Comparison of ENCODE assay signal across 8 mouse cellular contexts in the genomic region with DNA sequence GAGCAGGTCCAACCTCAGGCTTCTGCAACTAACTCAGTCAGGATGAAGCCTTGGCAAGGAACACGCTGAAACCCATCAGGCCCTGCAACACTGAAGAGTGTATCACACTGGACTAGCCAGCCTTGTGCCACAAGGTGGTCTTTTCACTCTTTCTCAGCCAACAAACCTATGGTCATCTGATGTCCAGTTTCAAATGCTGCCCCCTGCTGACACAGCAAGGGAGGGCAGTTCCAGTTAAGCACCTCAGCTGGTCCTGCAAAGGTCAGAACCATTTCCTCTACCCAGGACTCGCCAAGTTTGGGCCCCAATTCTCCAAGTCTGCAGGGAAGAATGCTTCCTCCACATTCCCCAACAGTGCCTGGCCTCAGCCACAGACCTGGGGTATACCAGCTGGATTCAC. TPM values are rescaled to one million over a fixed set of nuclear protein-coding genes. Genes with fewer than 3 reads are reported as not detected.
A peak's percentile ranks its signal among the peaks of the same experiment; 100 is the strongest.
DNase-seq lines count a peak whose midpoint lies in the region; ATAC-seq lines count a peak whose summit lies in the region.

No protein-coding gene starts in this region.

- H3K27me3 ChIP-seq in limb, embryonic 11.5 days (ENCODE audit: control insufficient read depth, insufficient read depth, low read length): no peaks in the 10 kb centered on the region
- H3K27me3 ChIP-seq in midbrain, embryonic 13.5 days: no peaks in the 10 kb centered on the region

- H3K27ac ChIP-seq in limb, embryonic 11.5 days (replicated peaks; ENCODE audit: low read depth, low read length): no peak overlapping the region
- peak overlapping the region; percentile 19; the same call in 1 of the 2 replicates for H3K27ac ChIP-seq in midbrain, embryonic 13.5 days

- H3K4me1 ChIP-seq in limb, embryonic 11.5 days (ENCODE audit: control insufficient read depth, insufficient read depth, low read length): peaks cover 15% of the 10 kb centered on the region
- peaks cover 44% of the 10 kb centered on the region for H3K4me1 ChIP-seq in midbrain, embryonic 13.5 days (replicated peaks)

- H3K4me3 ChIP-seq in limb, embryonic 11.5 days (ENCODE audit: low read depth, low read length): peak overlapping the region; percentile 8; the same call in 1 of the 2 replicates
- peak overlapping the region; percentile 95 for H3K4me3 ChIP-seq in midbrain, embryonic 13.5 days (replicated peaks)

- no peak for ATAC-seq in limb, embryonic 11.5 days (ENCODE audit: insufficient number of reproducible peaks, low FRiP score, low TSS enrichment, low read depth)
- ATAC-seq in midbrain, embryonic 13.5 days: no peak

- intact Hi-C loops in heart, postnatal 36 days (cut with DNase I): loop anchor here (5.0 kb wide), 1 partner anchor 123 kb away; no protein-coding TSS in a partner anchor
- intact Hi-C loops in left cerebral cortex, postnatal 14 days (cut with DNase I): no loop called here

- H3K9me3 ChIP-seq in limb, embryonic 11.5 days (ENCODE audit: control insufficient read depth, low read length): no peaks in the 10 kb centered on the region
- H3K9me3 ChIP-seq in midbrain, embryonic 13.5 days: no peaks in the 10 kb centered on the region

- 48% methylated on average over 2 of the region's 2 CpGs for WGBS in limb, embryonic 11.5 days
- WGBS in midbrain, embryonic 13.5 days: 47% methylated on average over 2 of the region's 2 CpGs

- peak overlapping the region; percentile 58 for H3K4me2 ChIP-seq in limb, embryonic 11.5 days (ENCODE audit: low read depth, severe bottlenecking)
- H3K4me2 ChIP-seq in midbrain, embryonic 13.5 days (replicated peaks): peak overlapping the region; percentile 95

- H3K9ac ChIP-seq in limb, embryonic 11.5 days (ENCODE audit: low read length): peak overlapping the region; percentile 35
- peak overlapping the region; percentile 99 for H3K9ac ChIP-seq in midbrain, embryonic 13.5 days (replicated peaks)

- peak; percentile 25 to 34 for DNase-seq in urinary bladder, adult 18-20 months (ENCODE audit: low spot score in 2 of 2)
- DNase-seq in urinary bladder, postnatal 4 days (ENCODE audit: low spot score in 2 of 2): no peak
- DNase-seq in cerebellum, postnatal 36 days: peak; percentile 53
- peak; percentile 34 to 50 for DNase-seq in heart, postnatal 36 days
- peak; percentile 68 for DNase-seq in limb, embryonic 11.5 days (ENCODE audit: low spot score)
- DNase-seq in frontal cortex, adult 2 months (ENCODE audit: extremely low spot score in 1 of 2, low spot score in 1 of 2): no peak
- DNase-seq in left cerebral cortex, postnatal 14 days (ENCODE audit: low spot score in 2 of 2): no peak

- peaks cover 43% of the 10 kb centered on the region for H3K36me3 ChIP-seq in limb, embryonic 11.5 days (ENCODE audit: control insufficient read depth, insufficient read depth, low read length)
- H3K36me3 ChIP-seq in midbrain, embryonic 13.5 days: peaks cover 41% of the 10 kb centered on the region

RNA-seq across cellular contexts. Expression of gene Rnf44, which starts 8.5 kb away (rescaled TPM):
- total RNA-seq in heart, postnatal 36 days (2021): 10 to 100 TPM; 50.1 to 54.7 TPM
- 94.8 and 101 TPM in 2 replicates for polyA plus RNA-seq in limb, embryonic 11.5 days (2014; fragmentation: Nextera tagmentation; extraction: Ambion mirVana)
- polyA plus RNA-seq in midbrain, embryonic 13.5 days (2015; fragmentation: Nextera tagmentation; extraction: Ambion mirVana): 93.7 and 109 TPM in 2 replicates
- polyA plus RNA-seq in frontal cortex, adult 2 months (2012; rRNA removed): 133 and 142 TPM in 2 replicates
- total RNA-seq in left cerebral cortex, postnatal 14 days (2021): 100 to 1,000 TPM; 138 to 149 TPM

RNA-seq across cellular contexts. Expression of gene Cdhr2, which starts 16.1 kb away (rescaled TPM):
- total RNA-seq in heart, postnatal 36 days (2021): not detected
- not detected in 2 replicates for polyA plus RNA-seq in limb, embryonic 11.5 days (2014; fragmentation: Nextera tagmentation; extraction: Ambion mirVana)
- 0.15 TPM in 2 replicates for polyA plus RNA-seq in midbrain, embryonic 13.5 days (2015; fragmentation: Nextera tagmentation; extraction: Ambion mirVana)
- polyA plus RNA-seq in frontal cortex, adult 2 months (2012; rRNA removed): 0.15 and 0.22 TPM in 2 replicates
- under 1 TPM; 0.24 to 0.36 TPM for total RNA-seq in left cerebral cortex, postnatal 14 days (2021)

Comparison
In these comparisons a context has a peak if more than half of its experiments do, and no peak if none do; other contexts are left out.
1. DNase-seq: peak in urinary bladder, adult 18-20 months (2 of 2), cerebellum, postnatal 36 days (2 of 2), heart, postnatal 36 days (2 of 2) and limb, embryonic 11.5 days (single experiment); none in urinary bladder, postnatal 4 days (0 of 2), frontal cortex, adult 2 months (0 of 2) and left cerebral cortex, postnatal 14 days (0 of 2).